9 mouse cellular contexts compared by ENCODE assay signal in the genomic region with DNA sequence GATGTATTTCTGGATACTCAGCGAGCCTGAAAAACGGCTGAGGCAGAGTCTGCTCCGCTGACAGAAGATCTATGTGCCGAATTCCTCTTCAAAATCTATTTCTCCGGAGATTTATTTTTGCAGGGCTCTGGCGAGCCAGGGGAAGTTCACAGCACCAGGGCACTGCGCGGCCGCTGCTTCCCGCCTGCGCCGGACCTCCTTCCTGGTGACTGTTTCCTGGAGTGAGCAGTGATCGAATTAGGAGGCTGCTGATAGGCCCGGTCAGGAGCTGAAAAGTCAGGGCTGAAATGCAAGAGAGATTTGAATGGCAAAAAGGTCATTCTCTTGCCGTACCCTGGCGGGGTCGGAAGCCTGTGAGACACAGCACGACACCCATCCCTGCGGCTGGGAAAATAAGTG. TPM values are rescaled to one million over a fixed set of nuclear protein-coding genes. Genes with fewer than 3 reads are reported as not detected.
DNase-seq lines count a peak whose midpoint lies in the region; ATAC-seq lines count a peak whose summit lies in the region.
"Had no signal": no experiment of that assay in that cellular context is flagged by ENCODE, and none has a peak within 500 bp of the region (broad histone marks: within the 10 kb centered on the region; RNA-seq: fewer than 3 reads in every experiment).

No protein-coding gene starts in this region.

- peak; percentile 60 for DNase-seq in adrenal gland, postnatal 14 days
- DNase-seq in adrenal gland, postnatal 25 days: no peak
- DNase-seq in adrenal gland, postnatal 36 days: peak; percentile 15 to 48
- peak; percentile 84 for DNase-seq in heart, embryonic 10.5 days (ENCODE audit: low spot score)
- peak; percentile 74 for DNase-seq in limb, embryonic 11.5 days (ENCODE audit: low spot score)
- DNase-seq in left cerebral cortex, adult 11 months (ENCODE audit: low spot score): no peak
- no peak for DNase-seq in frontal cortex, postnatal 10 days (ENCODE audit: low spot score in 2 of 2)

- H3K36me3 ChIP-seq in heart, embryonic 10.5 days: no peaks in the 10 kb centered on the region
- no peaks in the 10 kb centered on the region for H3K36me3 ChIP-seq in limb, embryonic 11.5 days (ENCODE audit: control insufficient read depth, insufficient read depth, low read length)
- no peaks in the 10 kb centered on the region for H3K36me3 ChIP-seq in neural tube, embryonic 12.5 days

- H3K27me3 ChIP-seq in heart, embryonic 10.5 days (ENCODE audit: insufficient read depth, poor library complexity, severe bottlenecking): peaks cover 33% of the 10 kb centered on the region
- no peaks in the 10 kb centered on the region for H3K27me3 ChIP-seq in limb, embryonic 11.5 days (ENCODE audit: control insufficient read depth, insufficient read depth, low read length)
- peaks cover under 1% of the 10 kb centered on the region; the same call in 1 of the 2 replicates for H3K27me3 ChIP-seq in neural tube, embryonic 12.5 days (replicated peaks)

- peak overlapping the region; percentile 70 for H3K4me2 ChIP-seq in limb, embryonic 11.5 days (ENCODE audit: low read depth, severe bottlenecking)
- H3K4me2 ChIP-seq in neural tube, embryonic 12.5 days (replicated peaks): peak overlapping the region; percentile 53

- 1% methylated on average over 19 of the region's 19 CpGs for WGBS in heart, embryonic 10.5 days
- under 1% methylated on average over 19 of the region's 19 CpGs for WGBS in limb, embryonic 11.5 days
- WGBS in neural tube, embryonic 12.5 days: under 1% methylated on average over 19 of the region's 19 CpGs

- H3K4me1 ChIP-seq in heart, embryonic 10.5 days: peaks cover 22% of the 10 kb centered on the region
- H3K4me1 ChIP-seq in limb, embryonic 11.5 days (ENCODE audit: control insufficient read depth, insufficient read depth, low read length): peaks cover 8% of the 10 kb centered on the region
- peaks cover 19% of the 10 kb centered on the region for H3K4me1 ChIP-seq in neural tube, embryonic 12.5 days

- no peaks in the 10 kb centered on the region for H3K9me3 ChIP-seq in heart, embryonic 10.5 days
- no peaks in the 10 kb centered on the region for H3K9me3 ChIP-seq in limb, embryonic 11.5 days (ENCODE audit: control insufficient read depth, low read length)
- no peaks in the 10 kb centered on the region for H3K9me3 ChIP-seq in neural tube, embryonic 12.5 days

- H3K4me3 ChIP-seq in heart, embryonic 10.5 days: peak overlapping the region; percentile 53
- H3K4me3 ChIP-seq in limb, embryonic 11.5 days (ENCODE audit: low read depth, low read length): peak overlapping the region; percentile 26
- H3K4me3 ChIP-seq in neural tube, embryonic 12.5 days: no peak overlapping the region

- peak overlapping the region; percentile 86 for H3K27ac ChIP-seq in heart, embryonic 10.5 days
- H3K27ac ChIP-seq in limb, embryonic 11.5 days (replicated peaks; ENCODE audit: low read depth, low read length): peak overlapping the region; percentile 63
- peak overlapping the region; percentile 72 for H3K27ac ChIP-seq in neural tube, embryonic 12.5 days

- peak overlapping the region; percentile 79 for H3K9ac ChIP-seq in limb, embryonic 11.5 days (ENCODE audit: low read length)
- H3K9ac ChIP-seq in neural tube, embryonic 12.5 days: peak overlapping the region; percentile 30

- no peak for ATAC-seq in limb, embryonic 11.5 days (ENCODE audit: insufficient number of reproducible peaks, low FRiP score, low TSS enrichment, low read depth)
- peak; percentile 51; the same call in 1 of the 2 replicates for ATAC-seq in neural tube, embryonic 12.5 days (ENCODE audit: low FRiP score, low read depth)

RNA-seq across cellular contexts. Expression of gene 4931429L15Rik, which starts 9.5 kb away (rescaled TPM):
- not detected in 2 replicates for total RNA-seq in adrenal gland, postnatal 14 days (2021)
- not detected in 2 replicates for total RNA-seq in adrenal gland, postnatal 25 days (2021)
- total RNA-seq in adrenal gland, postnatal 36 days (2021): not detected
- polyA plus RNA-seq in heart, embryonic 10.5 days (2016; fragmentation: Nextera tagmentation; extraction: Ambion mirVana): not detected in 2 replicates
- 0.08 TPM in 1 of 2 replicates, not detected in the other for polyA plus RNA-seq in limb, embryonic 11.5 days (2014; fragmentation: Nextera tagmentation; extraction: Ambion mirVana)
- 0.18 TPM in 1 of 2 replicates, not detected in the other for polyA plus RNA-seq in neural tube, embryonic 12.5 days (2016; fragmentation: Nextera tagmentation; extraction: Ambion mirVana)
- total RNA-seq: common myeloid progenitor, adult 5-6 weeks had no signal

RNA-seq across cellular contexts. Expression of gene Bud13, which starts 46.4 kb away (rescaled TPM):
- 9.3 and 16.2 TPM in 2 replicates for total RNA-seq in adrenal gland, postnatal 14 days (2021)
- 11.4 and 12.0 TPM in 2 replicates for total RNA-seq in adrenal gland, postnatal 25 days (2021)
- total RNA-seq in adrenal gland, postnatal 36 days (2021): 10 to 100 TPM in 1 of 2 experiments, 1 to 10 TPM in 1; 8.5 to 11.7 TPM
- 16.8 and 22.8 TPM in 2 replicates for polyA plus RNA-seq in heart, embryonic 10.5 days (2016; fragmentation: Nextera tagmentation; extraction: Ambion mirVana)
- polyA plus RNA-seq in limb, embryonic 11.5 days (2014; fragmentation: Nextera tagmentation; extraction: Ambion mirVana): 37.9 and 38.9 TPM in 2 replicates
- 20.4 and 21.7 TPM in 2 replicates for polyA plus RNA-seq in neural tube, embryonic 12.5 days (2016; fragmentation: Nextera tagmentation; extraction: Ambion mirVana)

RNA-seq across cellular contexts. Expression of gene Zpr1, which starts 56.4 kb away (rescaled TPM):
- 44.3 and 52.0 TPM in 2 replicates for total RNA-seq in adrenal gland, postnatal 14 days (2021)
- 57.1 and 84.5 TPM in 2 replicates for total RNA-seq in adrenal gland, postnatal 25 days (2021)
- 10 to 100 TPM; 43.1 to 56.4 TPM for total RNA-seq in adrenal gland, postnatal 36 days (2021)
- polyA plus RNA-seq in heart, embryonic 10.5 days (2016; fragmentation: Nextera tagmentation; extraction: Ambion mirVana): 47.6 and 62.5 TPM in 2 replicates
- polyA plus RNA-seq in limb, embryonic 11.5 days (2014; fragmentation: Nextera tagmentation; extraction: Ambion mirVana): 60.4 and 64.2 TPM in 2 replicates
- polyA plus RNA-seq in neural tube, embryonic 12.5 days (2016; fragmentation: Nextera tagmentation; extraction: Ambion mirVana): 58.0 and 60.7 TPM in 2 replicates

Comparison
In these comparisons a context has a peak if more than half of its experiments do, and no peak if none do; other contexts are left out.
1. DNase-seq: peak in adrenal gland, postnatal 14 days (single experiment), adrenal gland, postnatal 36 days (2 of 2), heart, embryonic 10.5 days (single experiment) and limb, embryonic 11.5 days (single experiment); none in adrenal gland, postnatal 25 days (single experiment), left cerebral cortex, adult 11 months (single experiment) and frontal cortex, postnatal 10 days (0 of 2).
2. Peak in every context shown above with its lines, with median percentiles within 50 percentile points of each other: H3K27ac ChIP-seq.